Mouse (Mus musculus) limb, embryonic 12.5 days (tissue): ENCODE measurements around the gene Mllt3. TPM values are rescaled to one million over a fixed set of nuclear protein-coding genes. Genes with fewer than 3 reads are reported as not detected.

ENCODE experiments used
- ATAC-seq: fragments of 200-750 bp; cut with Nextera tagmentation; 2 replicates; pipeline ENCODE4 v1.8.0; 2017; ENCODE audit warnings: low read depth, moderate TSS enrichment; ENCODE audit not compliant: insufficient number of reproducible peaks, insufficient read depth, low FRiP score, low TSS enrichment
- H3K27ac ChIP-seq: fragments of 300-500 bp; sonication (generic); 2 replicates; pipeline ENCODE4 v1.5.1; 2016; ENCODE audit warnings: mild to moderate bottlenecking, moderate library complexity
- H3K27me3 ChIP-seq: fragments of 300-500 bp; sonication (generic); 2 replicates; pipeline ENCODE4 v1.6.1; 2016; ENCODE audit warnings: mild to moderate bottlenecking, moderate library complexity
- H3K36me3 ChIP-seq: fragments of 300-500 bp; sonication (generic); 2 replicates; pipeline ENCODE4 v1.6.1; 2016; ENCODE audit warnings: mild to moderate bottlenecking, moderate library complexity
- H3K4me1 ChIP-seq: fragments of 300-500 bp; sonication (generic); replicated peaks from 2 replicates; pipeline ENCODE4 v1.6.1; 2016
- H3K4me2 ChIP-seq: fragments of 300-500 bp; sonication (generic); 2 replicates; pipeline ENCODE4 v1.6.1; 2016; ENCODE audit warnings: mild to moderate bottlenecking, moderate library complexity
- H3K4me3 ChIP-seq: fragments of 300-500 bp; sonication (generic); replicated peaks from 2 replicates; pipeline ENCODE4 v1.5.1; 2016; ENCODE audit warnings: mild to moderate bottlenecking
- H3K9ac ChIP-seq: fragments of 300-500 bp; sonication (generic); replicated peaks from 2 replicates; pipeline ENCODE4 v1.6.1; 2016; ENCODE audit warnings: mild to moderate bottlenecking, moderate library complexity
- H3K9me3 ChIP-seq: fragments of 300-500 bp; sonication (generic); 2 replicates; pipeline ENCODE4 v1.6.1; 2016; ENCODE audit warnings: mild to moderate bottlenecking, moderate library complexity
- WGBS: fragments of 180-500 bp; shearing (Covaris S2); methylation state at CpG from one replicate; pipeline ENCODE4 v1.1.7; 2016; 5-methylcytosine and 5-hydroxymethylcytosine counted together
- polyA plus RNA-seq: library from polyadenylated mRNA; unstranded; fragments of >200 nt; fragmentation: Nextera tagmentation; extraction: Ambion mirVana; gene quantifications from 2 replicates; pipeline ENCODE4 v1.2.1, GENCODE M21; 2016

Gene Mllt3
- polyA plus RNA-seq, 1 experiment from 2014 or later = 63.8 TPM

- peaks cover 25% of the 10 kb centered on the region for H3K4me1 ChIP-seq
Observed at GRCm38 (mm10) chr4:88032151-88033098, 739 bp downstream of the Mllt3 start.

GRCm38 (mm10) chr4:88031211-88032150 is 1.7 kb downstream of the Mllt3 start:
- Histone ChIP-seq H3K36me3 (peaks cover 5% of the 10 kb centered on the region), H3K27ac (peak overlapping the region; percentile 98), H3K27me3 (peaks cover 10% of the 10 kb centered on the region; the same call in 1 of the 2 replicates), H3K9ac (peak overlapping the region; percentile 93), H3K9me3 (no peaks in the 10 kb centered on the region), H3K4me2 (peak overlapping the region; percentile 84), H3K4me3 (peak overlapping the region; percentile 90), H3K4me1 (peaks cover 25% of the 10 kb centered on the region)
- no peak for ATAC-seq
- WGBS = under 1% methylated on average over 84 of the region's 84 CpGs

More at GRCm38 (mm10) chr4:88032151-88033098, 739 bp downstream of the Mllt3 start:
- Histone ChIP-seq H3K36me3 (no peaks in the 10 kb centered on the region), H3K9ac (peak overlapping the region; percentile 93), H3K4me2 (peak overlapping the region; percentile 84), H3K4me3 (peak overlapping the region; percentile 90), H3K9me3 (no peaks in the 10 kb centered on the region), H3K27me3 (peaks cover 10% of the 10 kb centered on the region; the same call in 1 of the 2 replicates), H3K27ac (peak overlapping the region; percentile 98)
- ATAC-seq = peak; percentile 65
- WGBS = under 1% methylated on average over 82 of the region's 100 CpGs

- WGBS = 87% methylated on average over 5 of the region's 5 CpGs
- Histone ChIP-seq H3K27ac (no peak overlapping the region), H3K4me1 (peaks cover 15% of the 10 kb centered on the region), H3K4me3 (no peak overlapping the region), H3K9me3 (no peaks in the 10 kb centered on the region), H3K4me2 (no peak overlapping the region), H3K27me3 (no peaks in the 10 kb centered on the region), H3K36me3 (peaks cover 29% of the 10 kb centered on the region), H3K9ac (no peak overlapping the region)
- ATAC-seq = no peak
Observed at GRCm38 (mm10) chr4:88023567-88023966, 9.6 kb downstream of the Mllt3 start.

GRCm38 (mm10) chr4:88022623-88023022 is 10.5 kb downstream of the Mllt3 start:
- Histone ChIP-seq H3K27ac (no peak overlapping the region), H3K9ac (no peak overlapping the region), H3K4me1 (peaks cover 22% of the 10 kb centered on the region), H3K9me3 (no peaks in the 10 kb centered on the region), H3K36me3 (peaks cover 29% of the 10 kb centered on the region), H3K4me3 (no peak overlapping the region), H3K4me2 (no peak overlapping the region), H3K27me3 (no peaks in the 10 kb centered on the region)
- no peak for ATAC-seq
- WGBS = 3% methylated on average over 1 of the region's 1 CpGs

- H3K9ac ChIP-seq = no peak overlapping the region
- H3K27ac ChIP-seq = no peak overlapping the region
- H3K4me1 ChIP-seq = peaks cover 36% of the 10 kb centered on the region
- no peaks in the 10 kb centered on the region for H3K9me3 ChIP-seq
- peaks cover 17% of the 10 kb centered on the region for H3K36me3 ChIP-seq
- WGBS = 58% methylated on average over 5 of the region's 5 CpGs
- ATAC-seq = no peak; the same call in 1 of the 2 replicates
- H3K4me3 ChIP-seq = no peak overlapping the region
- H3K27me3 ChIP-seq = no peaks in the 10 kb centered on the region
- no peak overlapping the region for H3K4me2 ChIP-seq
Observed at GRCm38 (mm10) chr4:88020421-88020820, 12.7 kb downstream of the Mllt3 start.

- Histone ChIP-seq H3K4me1 (peaks cover 40% of the 10 kb centered on the region), H3K27ac (no peak overlapping the region), H3K9me3 (no peaks in the 10 kb centered on the region), H3K9ac (no peak overlapping the region), H3K27me3 (no peaks in the 10 kb centered on the region), H3K36me3 (peaks cover 11% of the 10 kb centered on the region; the same call in 1 of the 2 replicates), H3K4me3 (no peak overlapping the region), H3K4me2 (no peak overlapping the region)
- WGBS = 50% methylated on average over 4 of the region's 4 CpGs
- ATAC-seq = no peak
Observed at GRCm38 (mm10) chr4:88019645-88020044, 13.5 kb downstream of the Mllt3 start.

GRCm38 (mm10) chr4:88017452-88018350 is 15.5 kb downstream of the Mllt3 start:
- WGBS = 32% methylated on average over 18 of the region's 18 CpGs
- Histone ChIP-seq H3K9ac (no peak overlapping the region), H3K27ac (no peak overlapping the region), H3K9me3 (no peaks in the 10 kb centered on the region), H3K4me2 (peak overlapping the region; percentile 17), H3K4me3 (no peak overlapping the region), H3K4me1 (peaks cover 58% of the 10 kb centered on the region), H3K36me3 (0 out of 2 replicates have a peak, but pooled peaks cover 4% of the 10 kb centered on the region), H3K27me3 (no peaks in the 10 kb centered on the region)
- no peak for ATAC-seq

GRCm38 (mm10) chr4:88015765-88016164 is 17.4 kb downstream of the Mllt3 start:
- Histone ChIP-seq H3K9ac (no peak overlapping the region), H3K4me2 (no peak overlapping the region), H3K36me3 (0 out of 2 replicates have a peak, but pooled peaks cover 8% of the 10 kb centered on the region), H3K9me3 (no peaks in the 10 kb centered on the region), H3K4me3 (no peak overlapping the region), H3K4me1 (peaks cover 67% of the 10 kb centered on the region), H3K27me3 (no peaks in the 10 kb centered on the region), H3K27ac (no peak overlapping the region)
- no peak for ATAC-seq
- 56% methylated on average over 5 of the region's 5 CpGs for WGBS

- H3K4me3 ChIP-seq = no peak overlapping the region
- H3K4me1 ChIP-seq = peaks cover 64% of the 10 kb centered on the region
- ATAC-seq = no peak
- no peaks in the 10 kb centered on the region for H3K27me3 ChIP-seq
- H3K9ac ChIP-seq = no peak overlapping the region
- no peaks in the 10 kb centered on the region for H3K9me3 ChIP-seq
- no peak overlapping the region for H3K4me2 ChIP-seq
- 0 out of 2 replicates have a peak, but pooled peaks cover 7% of the 10 kb centered on the region for H3K36me3 ChIP-seq
- 49% methylated on average over 7 of the region's 7 CpGs for WGBS
- H3K27ac ChIP-seq = no peak overlapping the region
Observed at GRCm38 (mm10) chr4:88015261-88015660, 17.9 kb downstream of the Mllt3 start.

- Histone ChIP-seq H3K9me3 (no peaks in the 10 kb centered on the region), H3K4me3 (no peak overlapping the region), H3K4me1 (peaks cover 47% of the 10 kb centered on the region), H3K4me2 (peak overlapping the region; percentile 38), H3K9ac (no peak overlapping the region), H3K27ac (no peak overlapping the region), H3K27me3 (no peaks in the 10 kb centered on the region), H3K36me3 (peaks cover 15% of the 10 kb centered on the region; the same call in 1 of the 2 replicates)
- ATAC-seq = no peak
- WGBS = 14% methylated on average over 4 of the region's 4 CpGs
Observed at GRCm38 (mm10) chr4:88012774-88013173, 20.4 kb downstream of the Mllt3 start.
